Mouse (Mus musculus) embryonic fibroblast, embryonic 13.5 days (primary cell): ENCODE results near the gene Khnyn.

ENCODE experiments used
- CTCF ChIP-seq: IDR thresholded peaks from 2 replicates; pipeline ENCODE4 v1.5.1; 2011; ENCODE audit warnings: mild to moderate bottlenecking, control low read depth, low read length, moderate library complexity, borderline replicate concordance; ENCODE audit not compliant: insufficient read depth
- POLR2A ChIP-seq: IDR thresholded peaks from 2 replicates; pipeline ENCODE4 v1.6.1; 2011; ENCODE audit warnings: low read depth, mild to moderate bottlenecking, control low read depth, low read length, moderate library complexity

- TF ChIP-seq CTCF, result no peak
- no peak for TF ChIP-seq POLR2A
These were observed 27.2 kb upstream of the Khnyn start for GRCm38 (mm10) chr14:55857588-55857987.
